Mouse (Mus musculus): Measurements from ENCODE around the gene Tstd1.

Gene Tstd1

DNA sequence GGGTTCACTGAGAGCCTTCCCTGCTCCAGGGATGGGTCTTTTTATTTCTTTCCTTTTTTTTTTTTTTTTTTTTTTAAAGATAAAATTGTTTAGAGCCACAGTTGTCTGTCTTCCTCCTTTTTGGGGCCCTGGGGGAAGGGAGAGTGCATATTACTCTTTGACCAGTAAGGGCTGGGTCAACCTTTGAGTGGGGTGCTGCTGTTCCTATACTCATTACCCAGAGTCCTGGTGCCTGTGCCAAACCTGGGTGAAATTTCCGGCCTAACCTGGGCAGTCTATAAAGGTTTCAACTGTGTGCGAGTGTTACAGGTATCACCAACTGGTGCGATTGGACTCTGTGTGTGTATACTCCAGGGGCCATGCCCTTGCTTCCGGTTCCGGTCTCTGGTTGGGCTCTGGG, at the start of gene Tstd1:
Gene Tstd1, plus strand, starts transcription at position 213 of the 400 bp plus-strand sequence.
- DNase-seq = no peak

GRCm38 (mm10) chr1:171369845-171370556, 48.7 kb upstream of the Tstd1 start, which contains the start of gene Nectin4:
Nectin4 (plus strand) TSS chr1:171370099.
- no peak for DNase-seq

DNA sequence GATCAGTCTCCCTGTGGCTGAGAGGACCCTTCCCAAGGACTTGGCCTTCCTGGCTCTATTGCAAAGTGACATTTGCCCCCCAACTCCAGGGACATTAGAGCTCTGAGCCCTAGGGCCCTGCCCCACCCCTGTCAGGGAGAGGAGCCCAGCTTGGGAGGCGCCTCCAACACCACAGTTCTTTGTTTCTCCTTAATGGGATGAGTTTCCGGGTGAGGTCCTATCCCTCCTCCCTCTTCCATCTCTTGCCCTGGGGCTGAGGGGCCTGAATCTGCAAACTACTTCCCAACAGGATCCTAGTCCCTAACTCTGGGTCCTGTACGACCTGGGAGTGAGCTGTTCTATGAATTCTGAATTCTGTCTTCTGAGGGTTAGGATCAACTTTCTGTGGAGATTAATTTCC, 45.8 kb upstream of the Tstd1 start:
- DNase-seq = no peak

DNA sequence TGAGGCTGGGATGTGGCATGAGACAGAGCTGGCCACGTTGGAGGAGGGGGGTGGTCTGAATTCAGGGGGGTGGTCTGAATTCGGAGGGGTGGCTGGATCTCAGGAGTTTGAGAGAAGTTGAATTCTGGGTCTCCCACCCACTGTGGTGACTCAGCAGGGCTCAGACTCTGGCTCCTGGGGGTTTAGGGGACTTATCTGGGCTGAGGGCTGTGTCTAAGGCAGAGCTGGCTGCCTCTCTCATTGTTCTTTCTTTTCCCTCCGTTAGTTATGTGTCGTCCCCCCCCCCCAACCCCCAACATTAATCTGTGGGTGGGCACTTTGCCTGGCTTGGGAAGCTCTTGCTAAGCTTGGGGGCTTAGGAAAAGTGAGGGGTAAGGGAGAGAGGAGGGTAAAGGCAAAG, 44.7 kb upstream of the Tstd1 start:
- no peak for DNase-seq

DNA sequence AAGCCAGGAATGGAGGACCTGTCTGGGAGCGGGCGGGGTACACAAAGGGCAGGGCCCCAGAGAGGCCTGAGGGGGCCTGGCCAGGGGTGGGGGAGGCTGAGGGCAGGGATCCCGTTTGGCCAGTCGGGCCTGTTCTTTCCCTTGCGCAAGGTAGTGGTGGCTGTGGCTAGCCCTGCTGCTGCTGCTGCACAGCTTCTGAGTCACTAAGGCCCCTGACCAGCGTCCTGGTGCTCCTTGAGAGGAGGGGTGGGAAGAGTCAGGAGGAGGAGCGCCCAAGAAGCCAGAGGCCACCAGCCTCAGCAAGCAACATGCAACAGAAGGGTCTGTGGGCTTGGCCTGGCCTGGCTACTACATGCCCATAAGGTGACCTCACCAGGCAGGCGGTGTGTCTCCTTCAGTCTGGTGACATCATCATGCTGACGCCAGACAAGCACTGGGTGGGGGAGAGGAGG, 43.0 kb upstream of the Tstd1 start:
- DNase-seq = no peak

DNA sequence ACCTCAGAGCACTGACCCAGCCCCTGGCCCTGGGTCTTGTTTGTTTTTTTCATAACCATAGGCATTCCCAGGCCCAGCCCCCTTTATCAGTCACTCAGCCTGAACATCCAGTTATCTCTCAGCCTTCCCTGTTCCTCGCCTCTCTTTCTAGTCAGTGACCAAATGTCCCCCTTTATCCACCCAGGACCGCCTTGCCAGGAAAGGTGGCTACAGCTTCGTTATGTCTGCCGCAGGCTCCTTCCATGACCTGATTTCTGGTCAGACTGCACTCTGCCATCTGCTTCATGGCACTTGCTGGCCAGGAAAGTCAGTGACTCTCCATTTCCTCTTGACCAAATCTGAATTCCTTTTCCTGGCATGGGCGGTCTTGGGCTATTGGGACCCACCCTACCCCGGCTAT, 40.4 kb upstream of the Tstd1 start:
- peak; percentile 47 to 48 for DNase-seq

- peak; percentile 75 to 80 for DNase-seq
These were observed 38.6 kb upstream of the Tstd1 start for GRCm38 (mm10) chr1:171379935-171380599.

DNA sequence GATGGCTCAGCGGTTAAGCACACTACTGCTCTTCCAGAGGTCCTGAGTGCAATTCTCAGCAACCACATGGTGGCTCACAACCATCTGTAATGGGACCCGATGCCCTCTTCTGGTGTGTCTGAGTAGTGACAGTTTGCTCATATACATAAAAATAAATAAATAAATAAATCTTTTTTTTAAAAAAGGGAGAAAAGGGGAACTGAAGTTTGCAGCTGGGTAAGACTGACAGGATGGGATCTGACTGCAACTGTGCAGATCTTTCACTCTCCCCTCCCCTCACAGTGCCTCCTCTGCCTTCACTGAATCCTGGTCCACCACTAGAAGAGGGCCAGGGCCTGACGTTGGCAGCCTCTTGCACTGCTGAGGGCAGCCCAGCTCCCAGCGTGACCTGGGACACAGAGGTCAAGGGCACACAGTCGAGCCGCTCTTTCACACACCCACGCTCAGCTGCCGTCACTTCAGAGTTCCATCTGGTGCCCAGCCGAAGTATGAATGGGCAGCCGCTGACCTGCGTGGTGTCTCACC, 36.5 kb upstream of the Tstd1 start:
- no peak for DNase-seq

GRCm38 (mm10) chr1:171384361-171384760, 34.3 kb upstream of the Tstd1 start:
- no peak for DNase-seq

- DNase-seq = no peak
These were observed 33.5 kb upstream of the Tstd1 start for GRCm38 (mm10) chr1:171385171-171385570.

DNA sequence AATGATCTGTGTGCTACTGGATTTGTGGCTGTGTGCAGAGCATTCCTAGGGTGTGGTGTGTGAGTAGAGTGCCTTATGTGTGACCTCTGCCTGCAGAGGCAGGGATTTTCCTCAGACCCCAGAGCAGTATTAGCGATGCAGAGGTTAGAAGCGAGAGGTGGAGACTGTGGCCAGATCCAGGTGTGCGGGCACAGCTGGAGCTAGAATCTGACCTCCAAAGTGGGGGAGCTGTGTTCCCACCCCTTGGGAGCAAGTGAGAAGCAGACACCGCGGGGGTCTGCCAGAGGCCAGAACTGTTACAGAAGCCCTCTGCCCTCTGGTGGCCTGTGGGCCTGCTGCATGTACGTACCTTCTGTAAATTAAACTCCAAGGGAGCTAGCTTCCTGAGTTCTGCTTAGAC, 31.6 kb upstream of the Tstd1 start:
- DNase-seq = no peak

GRCm38 (mm10) chr1:171388376-171389102, 30.1 kb upstream of the Tstd1 start, which contains the start of gene Arhgap30:
Arhgap30 (plus strand) TSS chr1:171388954.
- DNase-seq = no peak

DNA sequence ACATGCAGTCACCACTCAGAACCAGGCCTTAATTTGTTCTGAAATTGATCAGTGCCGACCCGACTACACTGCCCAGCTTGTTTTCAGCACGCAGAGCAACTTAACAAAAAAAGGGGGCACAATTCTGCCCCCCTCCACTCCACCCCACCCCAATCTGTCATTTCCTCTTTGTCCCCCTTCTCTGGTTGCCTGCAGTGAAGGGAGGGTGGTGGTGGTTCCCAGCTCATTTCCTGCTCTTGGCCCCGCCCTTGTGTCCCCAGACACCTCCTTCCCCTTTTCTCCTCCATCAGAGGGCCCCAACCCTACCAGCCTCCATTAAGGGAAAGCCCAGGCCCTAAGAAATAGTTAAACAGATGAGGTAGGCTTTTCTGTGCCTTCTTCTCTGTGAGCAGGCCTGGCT, 28.6 kb upstream of the Tstd1 start:
- DNase-seq = no peak

GRCm38 (mm10) chr1:171401821-171402220, 16.9 kb upstream of the Tstd1 start:
- no peak for DNase-seq

- DNase-seq = no peak
These were observed 15.7 kb upstream of the Tstd1 start for GRCm38 (mm10) chr1:171402991-171403390.

- DNase-seq = no peak
These were observed 11.4 kb upstream of the Tstd1 start for GRCm38 (mm10) chr1:171407263-171407662.

DNA sequence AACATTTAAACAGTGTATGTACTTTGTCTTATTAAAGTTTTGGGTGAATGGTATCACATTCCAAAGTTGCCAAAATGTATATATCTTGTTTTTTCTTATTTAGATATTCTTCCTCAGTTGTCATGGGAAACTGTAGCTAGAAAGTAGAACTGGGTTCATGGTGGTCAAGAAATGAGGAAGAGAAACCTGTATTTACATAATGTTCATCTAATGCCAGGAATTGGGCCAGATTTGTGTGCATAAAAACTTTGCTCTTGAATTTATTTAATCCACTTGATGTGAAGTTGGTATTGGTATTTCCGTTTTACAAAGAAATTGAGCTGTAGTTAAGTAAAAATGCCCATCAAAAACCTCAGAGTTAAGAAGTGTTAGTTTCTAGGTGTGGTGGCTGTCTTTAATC, 8.4 kb upstream of the Tstd1 start:
- no peak for DNase-seq

DNA sequence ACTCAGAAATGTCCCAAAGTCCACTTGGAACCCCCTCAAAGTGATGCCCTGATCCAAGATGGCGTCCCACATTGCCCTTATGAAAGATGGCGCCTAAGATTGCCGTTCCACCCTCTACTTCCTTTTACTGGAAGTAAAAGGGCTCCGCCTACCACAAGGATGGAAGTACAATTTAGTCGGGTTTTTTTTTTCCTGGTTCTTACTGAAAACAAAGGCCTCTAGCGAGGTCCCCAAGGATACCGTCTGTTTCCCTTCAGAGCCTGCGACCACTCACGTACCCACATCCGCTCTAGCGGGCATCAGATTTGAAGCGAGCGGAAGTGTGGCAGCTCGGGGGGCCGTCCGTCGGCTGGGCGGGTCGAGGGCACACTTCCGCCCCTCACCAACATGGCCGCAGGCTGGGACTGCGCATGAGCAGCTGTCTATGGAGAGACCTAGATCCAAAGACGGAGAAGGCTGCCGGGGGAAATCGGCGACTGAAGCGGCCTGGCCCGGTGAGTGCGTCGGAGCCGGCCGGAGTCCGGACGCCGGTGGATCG, 7.7 kb upstream of the Tstd1 start, which contains the start of gene Usf1:
Gene Usf1, plus strand, starts transcription at position 367 of the 538 bp plus-strand sequence.
- peak; percentile 94 for DNase-seq

DNA sequence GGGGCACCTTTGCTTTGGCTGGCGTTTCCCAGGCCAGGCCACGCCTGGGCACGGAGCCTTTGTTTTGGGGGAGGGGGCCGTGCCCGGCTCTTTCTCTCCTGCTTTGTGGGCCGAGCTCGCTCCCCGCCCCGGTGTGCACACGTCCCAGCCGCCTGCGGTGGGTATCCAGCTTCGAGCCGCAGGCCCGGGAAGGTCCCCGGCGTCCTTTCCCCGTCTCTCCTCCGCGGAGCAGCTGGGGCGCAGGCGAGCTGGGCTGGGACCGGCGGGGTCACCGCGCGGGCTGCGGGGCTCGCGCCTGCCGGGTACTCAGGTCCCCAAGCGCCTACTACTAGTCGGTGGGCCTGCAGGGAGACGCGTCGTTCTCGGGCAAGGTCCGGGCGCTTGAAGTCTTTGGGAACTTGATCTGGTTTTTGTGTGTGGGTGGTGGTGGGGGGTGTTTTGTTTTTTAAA, 7.2 kb upstream of the Tstd1 start:
- DNase-seq = no peak

- DNase-seq = no peak
These were observed 6.7 kb upstream of the Tstd1 start for GRCm38 (mm10) chr1:171412001-171412441.

DNA sequence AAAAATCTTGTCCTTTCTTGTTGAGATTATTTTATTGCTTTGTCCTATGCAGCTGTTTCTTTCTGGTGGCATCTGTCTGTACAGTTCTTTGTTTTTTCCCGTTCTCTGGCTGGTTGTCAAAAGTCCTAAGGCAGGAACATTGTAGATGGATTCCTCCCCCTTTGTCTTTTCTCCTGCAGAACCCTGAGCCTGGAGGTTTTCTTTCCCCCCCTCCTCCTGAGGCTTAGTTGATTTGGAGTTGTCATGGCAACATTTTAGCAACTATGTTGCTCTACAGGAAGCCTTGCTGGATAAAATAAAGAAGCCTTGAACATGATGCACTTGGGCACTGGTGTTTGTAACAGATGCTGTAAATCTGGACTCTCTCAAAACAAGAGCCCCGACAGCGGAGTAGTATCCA, 6.2 kb upstream of the Tstd1 start:
- no peak for DNase-seq

DNA sequence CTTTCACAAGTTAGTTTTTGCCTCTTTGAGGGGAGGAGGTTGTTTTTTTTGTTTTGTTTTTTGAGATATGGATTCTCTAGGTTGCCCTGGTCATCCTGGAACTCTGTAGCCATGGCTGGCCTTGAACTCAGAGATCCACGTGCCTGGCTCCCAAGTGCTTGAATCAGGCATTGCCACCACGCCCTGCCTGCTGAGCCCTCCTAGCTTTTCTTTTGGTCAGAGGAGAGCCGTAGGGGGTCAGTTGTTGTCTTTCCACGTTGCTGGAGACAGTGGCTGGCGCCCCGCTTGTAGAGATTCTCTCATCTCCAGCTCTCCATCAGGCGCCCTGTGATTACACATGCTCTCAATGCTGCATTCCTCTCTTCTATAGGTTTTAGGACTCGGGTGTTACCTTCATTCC, 5.1 kb upstream of the Tstd1 start:
- no peak for DNase-seq

All from cerebellum, postnatal 36 days (tissue).